Mouse (Mus musculus) cerebellum, adult 8-10 months (tissue): ENCODE measurements around the gene Alkbh8.
A peak's percentile ranks its signal among the peaks of the same experiment; 100 is the strongest.
"Not testable (repeated sequence)": the region's sequence is repeated elsewhere in the genome, so short reads cannot be mapped to it uniquely, and the experiment has no call there.

Experiments used
- DNase-seq: peaks from one replicate; pipeline ENCODE4 v3.0.0; 2022

Gene Alkbh8

DNA sequence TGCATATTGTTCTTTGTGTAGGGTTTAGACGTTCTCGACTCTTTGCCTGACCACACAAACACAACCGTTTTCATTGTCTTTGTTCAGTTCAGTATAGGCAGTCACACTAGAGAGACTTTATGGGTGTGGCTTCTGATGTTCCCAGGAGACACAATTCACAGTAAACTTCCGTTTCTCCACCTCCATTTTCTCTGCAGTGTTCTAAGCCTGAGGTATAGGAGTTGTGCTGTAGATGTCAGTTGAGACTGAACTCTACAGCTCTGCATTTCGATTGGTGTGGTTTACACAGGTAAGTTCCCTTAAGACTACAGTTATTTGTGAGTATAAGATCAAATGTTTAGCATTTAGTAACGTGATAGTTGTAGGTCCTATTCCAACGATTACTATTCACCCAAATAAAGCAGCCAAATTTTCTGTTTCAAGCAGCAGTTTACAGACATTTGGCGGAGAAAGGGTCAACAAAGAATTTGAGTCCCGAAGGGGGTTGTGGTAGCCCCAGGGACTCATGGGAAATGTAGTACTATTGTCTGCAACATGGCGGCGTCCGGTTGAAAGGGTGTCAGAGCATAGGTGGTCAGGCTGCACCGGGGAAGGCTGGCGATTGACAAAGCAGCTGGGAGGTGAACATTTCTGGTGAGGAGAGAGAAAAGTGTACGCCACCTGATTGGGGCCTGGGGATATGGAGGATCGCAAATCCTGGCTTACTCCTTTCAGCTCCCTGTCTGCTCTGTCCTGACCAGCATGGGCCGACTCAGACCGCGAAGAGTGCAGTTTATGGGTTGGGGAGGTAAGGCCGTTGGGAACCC lies at the start of gene Alkbh8:
Gene Alkbh8 (plus strand): TSS at position 179 of the 806 bp plus-strand sequence.
- DNase-seq: peak; percentile 74

DNA sequence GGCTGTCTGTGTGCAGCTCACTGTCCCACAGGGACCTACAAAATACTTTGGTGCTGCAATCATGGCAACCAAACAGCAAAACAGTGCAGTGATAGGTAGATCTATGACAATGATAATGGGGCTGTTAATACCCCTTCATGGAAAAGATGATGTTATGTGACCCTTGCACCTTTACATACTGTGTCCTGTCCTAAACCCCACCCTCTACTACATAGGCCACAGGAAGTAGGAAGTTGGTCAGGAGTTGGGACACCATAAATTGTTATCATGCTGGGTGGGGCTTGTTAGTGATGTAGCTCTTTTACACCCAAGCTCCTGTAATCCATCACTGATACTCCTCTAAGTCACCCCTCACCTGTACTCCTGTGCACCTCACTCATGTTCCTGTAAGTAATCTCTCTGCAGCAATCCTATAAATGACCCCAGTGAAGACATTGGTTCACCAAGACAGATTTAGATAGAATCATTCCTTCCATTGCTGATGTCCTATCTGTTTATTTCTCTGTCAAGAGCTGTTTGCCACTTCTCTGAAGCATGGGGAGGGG lies 25.6 kb upstream of the Alkbh8 start:
- DNase-seq: no peak

DNA sequence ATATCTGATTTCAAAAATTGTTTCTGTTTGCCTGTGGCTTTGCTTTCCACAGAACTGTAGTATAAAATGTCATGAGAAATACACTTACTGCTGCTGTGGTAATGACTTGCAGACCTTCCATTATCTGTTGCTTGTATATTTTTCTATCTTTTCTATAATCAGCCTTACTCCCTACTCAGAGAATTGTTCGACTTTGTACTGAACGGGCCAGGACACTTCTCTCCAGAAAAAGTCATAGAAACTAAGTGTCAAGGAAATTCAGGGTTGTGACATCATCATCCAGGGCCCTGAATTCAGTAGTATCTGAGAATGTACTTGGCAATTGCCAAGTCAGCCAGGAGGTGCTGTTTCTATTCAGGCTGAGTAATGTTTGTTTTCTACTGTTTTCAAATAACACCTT lies 24.9 kb upstream of the Alkbh8 start:
- no peak for DNase-seq

DNA sequence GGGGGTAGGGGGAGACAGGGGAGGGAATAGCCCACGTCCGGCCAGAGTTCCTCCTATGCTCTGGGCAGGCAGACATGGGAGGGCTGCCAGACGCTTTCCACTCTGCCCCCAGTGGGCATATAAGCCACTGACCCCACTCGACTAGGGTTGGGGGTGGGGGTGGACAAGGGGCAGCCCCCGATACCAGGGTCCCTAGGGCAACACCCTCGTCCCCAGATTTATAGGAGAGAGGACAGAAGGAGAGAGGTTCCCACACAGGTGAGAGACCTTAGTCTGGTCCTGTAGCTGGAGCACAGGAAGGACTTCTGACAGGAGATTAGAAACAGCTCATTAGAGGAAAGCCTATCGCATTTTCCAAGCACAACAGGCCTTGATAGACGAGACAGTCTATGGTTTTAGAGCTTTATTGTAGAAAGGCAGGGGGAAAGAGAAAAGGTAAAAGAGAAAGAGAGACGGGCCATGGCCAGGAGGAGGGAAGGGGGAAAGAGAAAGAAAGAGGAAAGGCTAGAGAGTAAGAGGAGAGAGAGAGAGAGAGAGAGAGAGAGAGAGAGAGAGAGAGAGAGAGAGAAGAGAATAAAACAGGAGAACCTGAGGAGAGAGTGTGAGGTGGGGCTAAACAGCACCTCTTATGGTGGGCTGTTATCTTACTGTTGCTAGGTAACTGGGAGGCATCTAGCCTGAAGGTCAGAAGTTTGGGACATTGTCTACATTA lies 7.4 kb upstream of the Alkbh8 start:
- DNase-seq: not testable (repeated sequence)

DNA sequence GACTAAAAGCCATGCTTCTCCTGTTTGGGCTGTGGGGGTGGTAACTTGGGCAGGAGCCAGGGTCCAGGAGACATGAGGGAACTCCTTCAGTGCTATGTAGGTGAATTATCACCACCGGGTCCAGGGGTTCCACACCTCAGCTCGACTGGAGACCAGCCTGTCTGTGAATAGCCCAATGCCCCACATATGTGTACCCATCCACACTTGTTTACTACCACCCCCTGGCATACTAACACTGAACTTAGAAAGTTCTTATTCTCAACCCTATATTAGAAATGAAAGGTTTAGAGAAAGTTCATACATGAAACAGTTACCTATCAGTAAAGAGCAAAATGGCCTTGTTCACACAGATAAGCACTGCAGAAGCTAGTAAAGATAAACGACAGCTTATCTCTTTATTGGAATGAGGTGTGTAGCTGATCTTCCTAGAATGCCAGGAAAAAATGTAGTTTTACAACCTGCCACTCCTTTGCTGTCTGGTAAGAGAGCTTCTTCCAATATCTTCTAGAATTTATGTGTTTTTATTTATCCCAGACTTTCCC lies 6.8 kb upstream of the Alkbh8 start:
- DNase-seq: no peak

DNA sequence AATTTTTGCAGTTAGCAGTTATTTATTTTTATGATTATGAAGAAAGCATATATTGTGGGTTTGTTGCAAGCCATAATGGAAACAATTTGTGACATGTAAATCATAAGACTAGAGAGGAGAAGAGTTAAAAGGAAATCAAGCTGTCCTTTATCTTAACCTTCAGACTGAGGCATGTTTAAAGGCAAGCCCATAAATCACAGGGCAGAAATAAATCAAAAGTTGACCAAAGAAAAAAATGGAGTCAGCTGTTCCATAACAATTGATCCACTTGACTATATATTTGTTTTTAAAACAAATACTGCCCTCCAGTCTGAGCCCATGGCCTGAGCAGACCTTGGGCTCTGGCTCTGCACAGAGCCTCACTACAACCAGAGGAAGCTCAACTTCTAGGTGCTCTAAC lies 4.6 kb upstream of the Alkbh8 start:
- no peak for DNase-seq

DNA sequence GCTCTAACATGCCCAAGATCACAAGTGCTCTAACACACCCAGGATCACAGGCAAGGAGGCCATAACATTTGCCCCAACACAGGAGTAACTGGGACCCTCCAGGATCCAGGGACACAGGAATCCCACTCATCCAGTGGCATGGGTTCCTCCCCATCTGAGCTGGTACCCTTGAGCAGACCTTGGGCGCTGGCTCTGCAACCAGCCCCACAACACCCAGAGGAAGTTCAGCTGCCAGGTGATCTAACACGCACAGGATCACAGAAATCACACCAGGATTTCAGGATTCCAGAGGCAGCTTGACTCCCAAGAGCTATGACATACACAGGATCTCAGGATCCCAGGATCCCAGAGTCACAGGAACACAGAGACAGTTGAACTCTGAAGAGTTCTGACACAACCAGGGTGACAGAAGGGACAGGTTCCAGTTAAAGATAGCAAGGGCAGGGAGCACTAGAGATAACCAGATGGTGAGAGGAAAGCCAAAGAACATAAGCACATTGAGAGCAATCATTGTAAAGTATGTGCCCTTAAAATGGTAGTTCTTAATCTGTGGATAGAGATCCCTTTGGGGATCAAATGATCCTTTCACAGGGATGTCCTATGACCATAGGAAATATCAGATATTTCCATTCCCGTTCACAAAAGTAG lies 4.1 kb upstream of the Alkbh8 start:
- no peak for DNase-seq

DNA sequence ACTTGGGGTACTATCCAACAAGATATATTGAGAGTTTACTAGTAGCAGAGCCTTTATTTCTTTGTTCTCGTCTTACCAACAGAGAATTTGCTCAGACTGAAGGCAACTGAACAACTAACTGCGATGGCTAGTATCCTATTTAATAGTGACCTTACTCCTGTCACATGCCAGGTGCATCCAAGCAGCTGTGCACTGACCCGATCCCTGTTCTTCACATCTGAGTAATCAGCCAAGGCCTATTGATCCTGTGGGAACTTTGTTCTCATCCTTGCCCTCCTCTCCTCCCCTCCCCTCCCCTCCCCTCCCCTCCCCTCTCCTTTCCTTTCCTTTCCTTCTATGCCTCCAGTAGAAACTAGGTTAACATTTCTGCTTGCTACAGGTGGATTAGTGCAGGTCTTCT lies 1.7 kb downstream of the Alkbh8 start:
- DNase-seq: no peak

DNA sequence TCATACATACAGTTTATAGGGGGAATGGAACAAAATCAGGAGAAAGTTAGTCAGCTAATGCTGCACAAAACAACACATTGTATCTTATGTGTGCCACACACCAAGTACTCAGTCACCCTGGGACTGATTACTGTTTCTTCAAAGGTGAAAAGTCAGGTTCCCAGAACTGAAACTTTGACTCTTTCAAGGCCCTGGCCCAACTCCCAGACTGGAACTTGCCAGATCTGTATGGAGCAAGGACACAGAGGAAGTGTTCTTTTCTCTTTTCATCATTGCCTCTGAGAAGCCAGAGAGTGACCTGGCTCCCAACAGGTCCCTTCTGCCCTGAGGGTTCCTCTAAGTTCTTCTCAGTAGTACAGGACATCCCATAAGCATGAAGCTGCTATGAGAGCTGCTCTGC lies 10.2 kb downstream of the Alkbh8 start:
- no peak for DNase-seq

DNA sequence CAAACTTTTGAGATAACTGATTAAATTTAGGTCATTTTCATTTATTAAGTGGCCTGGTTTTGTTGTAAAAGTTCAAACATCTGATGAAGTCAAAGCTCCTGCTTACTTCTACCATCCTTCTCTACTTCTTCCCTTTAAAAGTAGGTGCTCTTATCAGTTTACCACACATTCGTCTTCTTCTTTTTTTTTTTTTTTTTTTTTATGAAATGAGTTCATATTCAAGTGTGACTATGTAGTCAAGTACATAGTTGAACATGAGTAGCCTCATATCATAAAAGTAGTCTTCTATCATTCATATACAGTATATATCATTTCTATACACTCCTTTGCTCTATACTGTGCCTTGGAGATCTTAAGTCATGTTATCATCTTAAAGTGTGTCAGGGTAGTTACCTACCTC lies 11.0 kb downstream of the Alkbh8 start:
- DNase-seq: no peak

DNA sequence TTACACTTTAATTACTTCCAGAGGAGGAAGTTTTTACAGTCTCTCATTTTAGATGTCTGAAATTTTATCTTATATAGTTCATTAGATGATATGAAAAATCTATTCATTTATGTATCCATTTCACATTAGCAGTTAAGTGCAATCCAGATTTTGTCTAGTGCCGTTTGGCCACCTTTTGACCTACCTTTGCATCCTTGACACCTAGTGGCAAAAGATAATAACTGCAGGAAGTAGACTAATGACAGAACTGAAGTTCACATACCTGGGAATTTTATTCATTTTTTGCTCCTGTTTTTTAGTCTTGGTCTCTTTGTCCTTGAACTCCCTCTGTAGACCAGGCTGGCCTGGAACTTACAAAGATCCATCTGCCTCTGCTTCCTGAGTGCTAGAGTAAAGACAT lies 15.1 kb downstream of the Alkbh8 start:
- no peak for DNase-seq

DNA sequence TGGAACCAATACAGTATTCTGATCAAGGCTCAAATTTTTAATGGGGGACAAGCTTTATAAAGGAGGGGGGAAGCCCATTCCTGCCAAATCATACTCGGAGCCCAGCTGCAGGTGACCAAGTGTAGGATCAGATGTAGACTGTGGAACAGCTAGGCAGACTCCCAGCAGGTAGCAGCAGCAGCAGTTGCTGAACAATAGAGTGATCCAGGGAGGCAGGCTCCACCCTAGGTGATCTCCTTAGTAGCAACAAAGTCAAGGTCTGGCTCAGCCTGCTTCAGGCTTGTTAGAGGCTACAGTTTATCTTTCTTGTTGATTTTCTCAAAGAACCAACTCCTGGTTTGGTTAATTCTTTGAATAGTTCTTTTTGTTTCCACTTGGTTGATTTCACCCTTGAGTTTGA lies 41.4 kb downstream of the Alkbh8 start:
- not testable (repeated sequence) for DNase-seq

DNA sequence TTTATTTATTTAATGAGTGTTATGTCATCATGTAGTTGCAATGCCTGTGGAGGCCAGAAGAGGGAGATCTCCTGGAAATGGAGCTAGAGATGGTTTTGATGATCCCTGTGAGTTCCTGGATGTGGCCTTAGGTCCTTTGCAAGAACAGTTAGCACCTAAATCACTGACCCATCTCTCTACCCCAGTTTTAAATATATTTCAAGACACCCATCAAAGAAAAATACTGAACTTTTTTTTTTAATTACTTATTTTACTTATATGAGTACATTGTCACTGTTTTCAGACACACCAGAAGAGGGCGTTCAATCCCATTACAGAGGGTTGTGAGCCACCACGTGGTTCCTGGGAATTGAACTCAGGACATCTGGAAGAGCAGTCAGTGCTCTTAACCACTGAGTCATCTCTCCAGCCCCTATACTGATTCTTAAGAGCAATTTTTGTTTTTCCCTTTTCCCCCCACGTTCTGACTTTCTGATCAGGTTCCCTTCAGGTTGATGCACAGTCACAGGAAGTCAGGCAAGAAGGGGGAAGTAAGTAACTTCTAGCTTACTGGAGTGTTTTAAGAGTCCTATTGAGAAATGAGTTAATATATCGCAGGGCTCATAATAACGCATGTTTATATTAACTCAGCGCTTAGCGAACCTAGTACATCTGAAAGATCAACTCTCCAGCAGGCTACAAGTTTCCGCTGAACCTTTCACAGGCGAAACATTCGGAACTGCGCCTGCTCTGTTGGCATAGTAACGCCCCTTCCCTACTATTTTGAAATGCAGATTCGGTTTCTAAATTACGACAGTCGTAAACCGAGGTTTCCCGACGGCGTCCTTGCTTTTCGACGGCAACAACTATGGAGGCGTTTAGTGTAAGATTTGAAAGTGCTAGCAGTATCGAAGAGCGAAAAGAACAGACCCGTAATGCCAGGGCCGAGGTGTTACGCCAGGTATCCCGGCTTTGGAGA lies 68.6 kb downstream of the Alkbh8 start, which contains the start of gene Cwf19l2:
Gene Cwf19l2 (plus strand): TSS at position 342 of the 958 bp plus-strand sequence.
- peak; percentile 72 for DNase-seq

DNA sequence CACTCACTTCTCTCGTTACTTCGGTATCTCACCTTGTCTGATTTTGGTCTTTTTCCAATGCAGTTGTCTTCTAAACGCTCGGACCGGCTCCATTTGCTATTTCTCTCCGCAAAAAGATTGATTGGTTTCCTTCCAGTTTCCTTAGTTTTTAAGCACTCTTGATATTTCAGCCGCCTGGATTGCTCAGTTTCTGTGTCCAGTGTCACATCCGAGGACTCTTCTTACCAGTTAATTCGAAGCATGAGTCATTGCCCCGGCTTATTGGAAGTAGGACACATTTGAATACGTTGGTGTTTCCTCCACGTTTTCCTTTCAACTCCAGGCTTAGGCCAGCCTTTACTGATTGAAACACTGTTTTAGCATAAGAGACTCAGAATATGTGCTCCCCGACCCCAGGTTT lies 69.4 kb downstream of the Alkbh8 start:
- DNase-seq: peak; percentile 23

DNA sequence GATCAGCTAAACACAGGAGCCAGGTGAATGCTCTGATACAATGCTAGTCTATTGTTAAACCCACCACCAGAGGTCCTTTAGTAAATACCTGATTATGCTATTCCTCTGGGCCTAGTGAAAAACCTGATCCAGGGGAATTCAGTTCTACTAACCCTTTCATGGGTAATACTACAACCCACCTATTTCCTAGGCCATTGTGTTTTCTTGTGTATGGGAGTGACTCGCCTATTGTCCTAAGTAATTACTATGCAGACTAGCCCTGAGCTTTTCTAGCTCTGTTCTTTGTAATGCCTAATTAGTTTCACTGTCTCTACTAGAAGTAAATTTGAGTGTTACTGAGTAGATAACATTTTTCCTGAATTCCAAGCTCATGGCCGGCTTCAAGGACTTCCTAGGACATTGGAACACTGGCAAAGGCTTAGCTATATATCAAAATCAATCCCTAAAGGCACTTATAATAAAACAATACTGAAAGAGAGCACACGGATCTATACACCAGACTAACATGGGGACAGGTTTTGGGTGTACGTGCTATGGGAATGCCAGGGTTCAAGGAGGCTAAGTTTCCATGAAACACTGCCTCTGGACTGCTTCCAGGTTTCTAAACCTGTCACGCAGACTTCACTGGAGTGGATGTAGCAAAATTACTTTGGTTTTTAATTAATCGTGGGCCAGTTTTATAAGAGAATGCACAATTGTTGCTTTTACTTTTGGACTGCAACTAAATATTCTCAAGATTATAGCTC lies 104.8 kb downstream of the Alkbh8 start:
- DNase-seq: not testable (repeated sequence)
